Mouse (Mus musculus) heart, embryonic 14.5 days (tissue): ENCODE results near the gene Myh9. TPM values are rescaled to one million over a fixed set of nuclear protein-coding genes. Genes with fewer than 3 reads are reported as not detected.

ENCODE experiments used
- ATAC-seq: fragments of 200-750 bp; cut with Nextera tagmentation; 2 replicates; pipeline ENCODE4 v1.8.0; 2017; ENCODE audit warnings: low read depth, moderate TSS enrichment; ENCODE audit not compliant: insufficient number of reproducible peaks, insufficient read depth, low FRiP score
- H3K27ac ChIP-seq, 2 experiments: fragments of 200-500 bp in 1 of 2; fragments of 300-500 bp in 1 of 2; sonication (generic) in 1 of 2; replicated peaks in 1 of 2; 2 replicates each; pipeline ENCODE4 v1.5.1; 2012 to 2014; ENCODE audit warnings: low read depth in 2 of 2, low read length in 2 of 2, control low read depth in 1 of 2, mild to moderate bottlenecking in 1 of 2, mixed read lengths in 1 of 2; ENCODE audit not compliant: control insufficient read depth in 1 of 2, insufficient read depth in 1 of 2
- H3K27me3 ChIP-seq: fragments of 300-500 bp; sonication (generic); 2 replicates; pipeline ENCODE4 v1.6.1; 2014; ENCODE audit warnings: mild to moderate bottlenecking, low read length, control low read depth; ENCODE audit not compliant: control insufficient read depth, insufficient read depth
- H3K36me3 ChIP-seq: fragments of 300-500 bp; sonication (generic); 2 replicates; pipeline ENCODE4 v1.6.1; 2014; ENCODE audit warnings: mild to moderate bottlenecking, control low read depth, low read length, mixed read lengths; ENCODE audit not compliant: control insufficient read depth, insufficient read depth
- H3K4me1 ChIP-seq, 2 experiments: fragments of 200-500 bp in 1 of 2; fragments of 300-500 bp in 1 of 2; sonication (generic) in 1 of 2; 2 replicates each; pipeline ENCODE4 v1.6.1; 2012 to 2014; ENCODE audit warnings: low read length in 2 of 2, control low read depth in 1 of 2, mixed read lengths in 1 of 2; ENCODE audit not compliant: control insufficient read depth in 2 of 2, insufficient read depth in 2 of 2
- H3K4me2 ChIP-seq: fragments of 300-500 bp; sonication (generic); 2 replicates; pipeline ENCODE4 v1.6.1; 2014; ENCODE audit warnings: mild to moderate bottlenecking, low read length
- H3K4me3 ChIP-seq, 2 experiments: fragments of 200-500 bp in 1 of 2; fragments of 300-500 bp in 1 of 2; sonication (generic) in 1 of 2; 2 replicates each; pipeline ENCODE4 v1.5.1; 2012 to 2014; ENCODE audit warnings: low read length in 2 of 2, mild to moderate bottlenecking in 2 of 2, control low read depth in 1 of 2, low read depth in 1 of 2, moderate library complexity in 1 of 2; ENCODE audit not compliant: control insufficient read depth in 1 of 2, insufficient read depth in 1 of 2
- H3K9ac ChIP-seq: fragments of 300-500 bp; sonication (generic); 2 replicates; pipeline ENCODE4 v1.6.1; 2014; ENCODE audit warnings: mild to moderate bottlenecking, low read length
- H3K9me3 ChIP-seq: fragments of 300-500 bp; sonication (generic); 2 replicates; pipeline ENCODE4 v1.6.1; 2016; ENCODE audit warnings: low read length, control low read depth; ENCODE audit not compliant: control insufficient read depth
- WGBS: fragments of 180-500 bp; shearing (Covaris S2); extraction: QIAGEN DNeasy Blood & Tissue Kit; methylation state at CpG from one replicate; pipeline ENCODE4 v1.1.7; 2014; 5-methylcytosine and 5-hydroxymethylcytosine counted together
- polyA plus RNA-seq: library from polyadenylated mRNA; unstranded; fragments of >200 nt; fragmentation: Nextera tagmentation; extraction: Ambion mirVana; gene quantifications from 2 replicates; pipeline ENCODE4 v1.2.1, GENCODE M21; 2014

The Myh9 gene
- polyA plus RNA-seq, 1 experiment from 2014 or later = 31.0 TPM

GRCm38 (mm10) chr15:77802992-77803391, 39.0 kb downstream of the Myh9 start:
- Histone ChIP-seq H3K9me3 (no peaks in the 10 kb centered on the region), H3K36me3 (peaks cover 81% of the 10 kb centered on the region), H3K9ac (peak overlapping the region; percentile 59), H3K27me3 (no peaks in the 10 kb centered on the region), H3K4me2 (no peak overlapping the region), H3K4me3 (no peak overlapping the region), H3K27ac (peak overlapping the region; percentile 90 to 96), H3K4me1 (peaks cover 73 to 97% of the 10 kb centered on the region in 2 experiments)
- ATAC-seq = no peak
- WGBS = 79% methylated on average over 4 of the region's 4 CpGs

- Histone ChIP-seq H3K27me3 (no peaks in the 10 kb centered on the region), H3K4me1 (peaks cover 79 to 100% of the 10 kb centered on the region in 2 experiments), H3K9me3 (no peaks in the 10 kb centered on the region), H3K9ac (peak overlapping the region; percentile 62), H3K4me3 (no peak overlapping the region), H3K27ac (peak overlapping the region; percentile 94 to 96), H3K36me3 (peaks cover 79% of the 10 kb centered on the region), H3K4me2 (peak overlapping the region; percentile 32)
- no peak for ATAC-seq
- WGBS = 6% methylated on average over 4 of the region's 4 CpGs
Measured at GRCm38 (mm10) chr15:77801188-77801587, 40.8 kb downstream of the Myh9 start.

- Histone ChIP-seq H3K4me1 (peaks cover 83 to 96% of the 10 kb centered on the region in 2 experiments), H3K4me3 (no peak overlapping the region), H3K9me3 (no peaks in the 10 kb centered on the region), H3K9ac (peak overlapping the region; percentile 62), H3K36me3 (peaks cover 79% of the 10 kb centered on the region), H3K27ac (peak overlapping the region; percentile 94 to 96), H3K27me3 (no peaks in the 10 kb centered on the region), H3K4me2 (peak overlapping the region; percentile 32)
- peak; percentile 27 for ATAC-seq
Measured at GRCm38 (mm10) chr15:77800511-77800910, 41.5 kb downstream of the Myh9 start.

GRCm38 (mm10) chr15:77799491-77800474, 42.2 kb downstream of the Myh9 start:
- peaks cover 79% of the 10 kb centered on the region for H3K36me3 ChIP-seq
- WGBS = 76% methylated on average over 8 of the region's 8 CpGs
- no peak overlapping the region for H3K4me2 ChIP-seq

GRCm38 (mm10) chr15:77798664-77799490, 43.1 kb downstream of the Myh9 start:
- peaks cover 77% of the 10 kb centered on the region for H3K36me3 ChIP-seq
- peak overlapping the region; percentile 46 for H3K4me2 ChIP-seq
- no peaks in the 10 kb centered on the region for H3K27me3 ChIP-seq
- H3K4me1 ChIP-seq = peaks cover 75 to 96% of the 10 kb centered on the region in 2 experiments
- 11% methylated on average over 14 of the region's 14 CpGs for WGBS
- peak; percentile 68 for ATAC-seq
- no peak overlapping the region for H3K4me3 ChIP-seq
- peak overlapping the region; percentile 65 for H3K9ac ChIP-seq
- H3K27ac ChIP-seq = peak overlapping the region; percentile 94 to 96
- no peaks in the 10 kb centered on the region for H3K9me3 ChIP-seq

More at GRCm38 (mm10) chr15:77799491-77800474, 42.2 kb downstream of the Myh9 start:
- Histone ChIP-seq H3K27ac (peak overlapping the region; percentile 94 to 96), H3K9ac (peak overlapping the region; percentile 65), H3K4me1 (peaks cover 83 to 96% of the 10 kb centered on the region in 2 experiments), H3K9me3 (no peaks in the 10 kb centered on the region), H3K4me3 (no peak overlapping the region), H3K27me3 (no peaks in the 10 kb centered on the region)
- ATAC-seq = no peak

- peaks cover 77% of the 10 kb centered on the region for H3K36me3 ChIP-seq
- peak overlapping the region; percentile 94 to 96 for H3K27ac ChIP-seq
- H3K9ac ChIP-seq = peak overlapping the region; percentile 65
- H3K27me3 ChIP-seq = no peaks in the 10 kb centered on the region
- no peak; the same call in 1 of the 2 replicates for ATAC-seq
- no peaks in the 10 kb centered on the region for H3K9me3 ChIP-seq
- 50% methylated on average over 14 of the region's 14 CpGs for WGBS
- peaks cover 66 to 89% of the 10 kb centered on the region in 2 experiments for H3K4me1 ChIP-seq
- no peak overlapping the region for H3K4me3 ChIP-seq
- peak overlapping the region; percentile 46 for H3K4me2 ChIP-seq
Measured at GRCm38 (mm10) chr15:77797609-77798411, 44.2 kb downstream of the Myh9 start.
